Mouse (Mus musculus) heart, adult 2 months (tissue): ENCODE measurements around the gene Esrp2.

ENCODE experiments used
- CTCF ChIP-seq: fragments of 200-600 bp; IDR thresholded peaks from 2 replicates; pipeline ENCODE4 v1.8.1; 2022; ENCODE audit warnings: antibody characterized with exemption, mild to moderate bottlenecking, moderate library complexity
- EP300 ChIP-seq: fragments of 200-500 bp; IDR thresholded peaks from 2 replicates; pipeline ENCODE4 v1.6.1; 2011; ENCODE audit warnings: low read depth, low read length, control low read depth; ENCODE audit not compliant: insufficient read depth
- POLR2A ChIP-seq: fragments of 200-500 bp; IDR thresholded peaks from 2 replicates; pipeline ENCODE4 v1.6.1; 2011; ENCODE audit warnings: mild to moderate bottlenecking, low read depth, low read length, control low read depth; ENCODE audit not compliant: insufficient read depth

DNA sequence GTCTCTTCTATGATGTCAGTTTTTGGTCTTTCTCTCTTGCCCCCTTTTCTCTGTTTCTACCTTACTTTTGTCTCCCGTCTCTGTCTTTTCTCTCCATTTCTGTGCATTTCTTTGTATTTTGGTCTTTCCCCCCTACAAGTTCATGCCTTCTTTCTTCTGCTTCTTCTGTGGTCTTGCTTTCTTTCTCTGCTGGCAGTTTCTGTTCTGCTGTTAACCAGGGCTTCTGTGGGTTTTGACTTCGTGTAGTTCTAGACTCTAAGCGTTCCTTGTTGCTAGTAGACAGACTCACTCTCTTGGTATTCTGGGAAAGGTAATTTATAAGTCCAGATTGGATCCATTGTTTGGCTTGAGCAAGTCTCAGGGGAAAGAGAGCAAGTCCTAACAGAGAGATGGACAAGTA lies 49.6 kb upstream of the Esrp2 start:
- TF ChIP-seq CTCF (no peak), EP300 (no peak), POLR2A (no peak)
